Mouse (Mus musculus): ENCODE results near the gene Erc2.

Gene Erc2

GRCm38 (mm10) chr14:27622176-27622922 lies at the start of gene Erc2:
Gene Erc2 (plus strand): TSS chr14:27622428.
- peak; percentile 82 for DNase-seq (ENCODE audit: low spot score)

GRCm38 (mm10) chr14:27578443-27578842 lies 43.8 kb upstream of the Erc2 start:
- no peak for DNase-seq (ENCODE audit: low spot score)

DNA sequence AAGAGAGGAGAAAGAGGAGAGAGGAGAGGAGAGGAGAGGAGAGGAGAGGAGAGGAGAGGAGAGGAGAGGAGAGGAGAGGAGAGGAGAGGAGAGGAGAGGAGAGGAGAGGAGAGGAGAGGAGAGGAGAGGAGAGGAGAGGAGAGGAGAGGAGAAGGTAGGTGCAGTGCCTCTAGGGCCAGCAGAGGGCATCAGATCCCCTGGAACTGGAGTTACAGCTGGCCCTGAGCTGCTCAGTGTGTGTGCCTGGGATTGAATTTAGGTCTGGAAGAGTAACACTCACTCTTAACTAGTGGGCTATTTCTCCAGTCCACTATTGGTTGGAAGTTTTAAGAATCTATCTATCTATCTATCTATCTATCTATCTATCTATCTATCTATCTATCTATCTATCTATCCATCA lies 32.6 kb upstream of the Erc2 start:
- DNase-seq (ENCODE audit: low spot score): peak; percentile 35

DNA sequence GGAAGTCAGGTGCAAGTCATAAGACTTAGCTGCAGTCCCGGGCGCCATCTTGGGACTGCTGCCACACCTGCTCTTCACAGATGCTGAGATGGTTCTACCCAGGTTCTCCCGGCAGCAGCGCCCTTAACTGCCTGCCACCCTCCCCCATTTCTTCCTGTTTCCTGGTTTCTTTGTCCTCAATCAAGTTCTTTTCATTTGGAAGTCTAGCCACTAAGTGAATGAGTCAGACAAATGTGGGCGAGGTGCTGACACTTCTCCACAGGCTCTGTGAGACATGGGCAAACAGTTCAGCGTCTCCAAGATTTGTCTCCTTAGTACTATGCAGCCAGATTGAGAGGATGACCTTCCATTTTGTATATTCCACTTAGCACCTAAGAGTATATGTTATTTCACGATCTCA lies 30.1 kb upstream of the Erc2 start:
- no peak for DNase-seq (ENCODE audit: low spot score)

GRCm38 (mm10) chr14:27596265-27596664 lies 26.0 kb upstream of the Erc2 start:
- DNase-seq (ENCODE audit: low spot score): peak; percentile 67

DNA sequence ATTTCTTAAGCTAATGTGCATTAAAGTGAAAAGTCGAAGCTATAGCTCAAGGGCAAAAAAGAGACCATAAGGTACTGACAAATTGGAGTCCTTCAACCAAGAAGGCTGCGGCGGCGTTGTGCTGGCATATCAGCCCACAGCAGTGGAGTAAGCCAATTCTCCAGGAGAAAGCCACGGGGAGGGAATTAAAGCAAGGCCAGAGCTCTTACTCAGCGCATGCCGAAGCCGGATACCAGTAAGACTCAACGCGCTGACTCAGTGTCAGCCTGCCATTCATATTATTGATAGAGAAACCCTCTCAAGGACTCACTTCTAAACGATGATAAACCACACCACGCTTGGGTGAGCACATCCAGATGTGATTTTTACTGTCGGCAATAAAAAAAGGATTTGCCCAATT lies 20.1 kb upstream of the Erc2 start:
- DNase-seq (ENCODE audit: low spot score): no peak

DNA sequence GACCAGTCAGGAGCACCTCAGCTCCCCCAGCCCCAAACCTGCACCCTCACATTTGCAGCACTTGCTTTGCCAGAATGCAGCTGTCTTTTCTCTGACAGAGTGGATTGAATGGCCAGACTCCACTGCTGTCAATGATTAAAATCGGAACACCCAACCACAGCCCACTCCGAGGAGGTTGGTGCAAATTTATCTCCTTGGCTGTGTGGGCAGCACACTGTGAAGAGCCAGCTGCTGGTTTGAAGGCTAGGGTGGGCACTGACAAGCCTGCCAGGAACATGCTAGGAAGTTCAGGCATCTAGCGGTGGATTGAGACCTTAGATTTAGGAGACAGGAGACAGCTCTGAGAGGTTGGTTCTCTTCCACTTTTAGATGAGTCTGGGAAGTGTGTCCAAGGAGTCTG lies 14.8 kb upstream of the Erc2 start:
- DNase-seq (ENCODE audit: low spot score): no peak

DNA sequence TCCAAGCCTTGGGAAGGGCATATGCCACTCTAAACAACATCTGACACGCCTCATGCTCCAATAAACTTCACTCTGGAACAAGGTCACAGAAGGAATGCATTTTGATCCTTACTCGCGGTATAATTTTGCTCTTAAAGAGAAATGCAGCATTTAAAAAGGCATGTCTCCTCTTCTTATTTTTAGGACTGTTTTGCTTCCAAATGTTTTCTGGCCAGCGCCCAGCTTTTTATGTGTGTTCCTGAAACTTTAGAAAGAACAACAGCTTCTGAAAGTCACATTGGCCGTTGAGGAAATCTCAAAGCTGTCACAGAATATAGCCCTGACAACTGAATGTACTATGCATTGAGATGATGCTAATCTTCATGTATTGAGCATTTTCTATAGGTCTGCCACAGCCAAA lies 8.5 kb upstream of the Erc2 start:
- DNase-seq (ENCODE audit: low spot score): no peak

GRCm38 (mm10) chr14:27617286-27617685 lies 4.9 kb upstream of the Erc2 start:
- DNase-seq (ENCODE audit: low spot score): no peak

GRCm38 (mm10) chr14:27621576-27621975 lies 652 bp upstream of the Erc2 start:
- no peak for DNase-seq (ENCODE audit: low spot score)

DNA sequence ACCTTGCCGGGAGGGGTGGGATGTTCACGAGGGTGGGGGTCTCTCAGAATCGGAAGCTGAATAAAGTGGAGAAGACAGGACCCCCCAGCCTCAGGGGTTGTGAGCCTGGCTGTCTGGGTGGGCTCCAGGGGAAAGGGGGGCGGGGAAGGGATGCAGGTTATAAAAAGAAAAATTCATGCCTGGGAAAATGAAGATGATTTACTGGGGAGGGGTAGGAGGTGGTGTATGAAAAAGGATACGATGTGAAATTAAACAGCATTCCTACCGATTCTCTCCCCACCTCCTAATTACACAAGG lies 643 bp downstream of the Erc2 start:
- DNase-seq (ENCODE audit: low spot score): no peak

DNA sequence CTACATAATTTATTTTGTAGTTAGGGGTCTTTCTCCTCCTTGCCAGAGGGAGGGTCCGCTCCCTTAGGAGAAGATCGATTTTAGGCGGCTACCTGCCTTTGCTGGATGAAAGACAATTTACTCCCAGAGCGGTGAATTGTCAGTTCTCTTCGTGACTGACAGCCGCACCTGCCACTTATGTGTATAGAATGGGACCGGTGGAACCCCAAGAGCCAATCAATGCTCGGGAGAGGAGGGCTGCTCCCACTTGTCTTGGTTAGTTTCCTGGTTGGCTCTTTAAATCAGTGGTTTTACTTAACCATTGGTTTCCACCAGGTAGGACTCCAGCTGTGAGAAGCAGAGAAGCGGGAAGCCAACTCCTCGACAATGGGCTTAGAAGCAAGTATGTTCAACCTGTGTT lies 1.1 kb downstream of the Erc2 start:
- DNase-seq (ENCODE audit: low spot score): peak; percentile 80

GRCm38 (mm10) chr14:27628701-27629100 lies 6.5 kb downstream of the Erc2 start:
- no peak for DNase-seq (ENCODE audit: low spot score)

DNA sequence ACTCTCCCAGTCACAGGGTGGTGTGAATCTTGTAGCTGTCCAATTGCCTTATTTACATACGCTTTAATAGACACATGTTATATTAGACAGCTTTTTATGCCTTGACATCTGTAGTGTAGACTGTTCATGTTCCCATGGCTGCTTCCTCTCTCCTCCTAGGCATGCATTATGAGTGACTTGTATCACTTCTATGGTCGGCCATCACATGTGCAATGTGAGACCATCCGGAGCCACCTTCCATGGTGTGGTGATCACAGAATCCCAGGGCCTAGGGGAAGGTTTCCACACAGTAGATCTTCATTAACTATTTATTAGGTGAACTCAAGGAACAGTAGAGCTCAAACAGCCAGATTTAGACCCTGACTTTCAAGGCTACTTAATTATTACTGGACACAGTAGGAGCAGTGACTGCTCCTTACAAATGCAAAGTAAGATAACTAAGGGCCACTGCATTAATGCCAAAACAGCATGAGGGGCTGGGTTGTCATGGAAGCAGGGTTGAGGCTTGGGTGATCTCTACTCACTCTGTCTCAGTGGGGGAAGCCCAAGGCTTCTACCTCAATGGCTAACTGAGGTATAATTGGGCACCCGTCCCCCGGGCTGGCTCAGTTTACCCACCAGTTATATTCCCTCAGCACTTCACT lies 7.3 kb downstream of the Erc2 start:
- DNase-seq (ENCODE audit: low spot score): no peak

DNA sequence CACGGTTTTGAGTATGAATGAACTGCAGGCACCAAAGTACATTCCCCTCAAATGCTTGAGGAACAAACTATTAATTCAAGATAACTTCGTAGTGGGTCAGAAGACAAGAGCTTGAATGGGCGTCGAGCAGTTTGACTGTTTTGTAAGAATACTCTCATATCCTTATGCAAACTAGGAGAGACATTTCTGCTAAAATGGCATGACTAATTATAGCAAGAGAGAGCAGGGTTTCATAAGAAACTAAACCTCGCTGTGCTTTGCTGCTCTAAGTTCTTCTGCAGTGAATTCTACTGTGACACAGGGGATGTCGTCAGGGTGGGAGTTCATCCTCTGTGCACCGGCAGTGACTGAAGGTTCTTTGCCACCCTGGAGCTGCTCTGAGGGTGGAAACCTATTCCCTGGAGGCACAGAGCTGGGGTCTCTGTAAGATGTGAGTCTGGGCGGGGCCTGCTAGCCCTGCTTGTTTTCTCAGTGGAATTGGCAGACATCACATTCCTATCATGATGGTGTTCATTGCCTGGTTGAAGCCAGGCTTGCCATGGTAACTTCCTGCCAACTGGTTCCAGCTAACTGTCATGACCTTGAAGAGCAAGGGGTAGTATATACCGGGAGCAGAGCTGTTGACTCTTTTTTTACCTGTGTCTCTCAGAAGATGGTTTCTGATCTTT lies 8.9 kb downstream of the Erc2 start:
- no peak for DNase-seq (ENCODE audit: low spot score)

GRCm38 (mm10) chr14:27634761-27635160 lies 12.5 kb downstream of the Erc2 start:
- DNase-seq (ENCODE audit: low spot score): no peak

DNA sequence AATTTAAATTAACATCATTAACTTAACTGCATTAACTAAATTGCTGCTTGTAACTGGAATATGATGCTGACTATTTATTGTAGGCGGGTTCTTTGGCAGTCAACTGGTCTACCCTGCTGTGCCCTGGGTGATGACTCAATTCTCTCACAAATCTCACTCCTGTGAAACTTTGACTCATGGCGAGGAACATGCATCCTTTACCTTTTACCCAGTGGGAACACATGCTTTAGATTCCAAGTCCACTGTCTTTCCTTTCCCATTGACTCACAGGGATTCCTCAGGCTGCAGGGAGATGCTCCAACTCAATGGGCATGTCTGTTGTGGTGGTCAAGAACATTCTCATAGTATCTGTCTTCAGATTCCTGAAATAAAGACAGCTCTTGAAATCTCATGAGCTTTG lies 14.3 kb downstream of the Erc2 start:
- no peak for DNase-seq (ENCODE audit: low spot score)

DNA sequence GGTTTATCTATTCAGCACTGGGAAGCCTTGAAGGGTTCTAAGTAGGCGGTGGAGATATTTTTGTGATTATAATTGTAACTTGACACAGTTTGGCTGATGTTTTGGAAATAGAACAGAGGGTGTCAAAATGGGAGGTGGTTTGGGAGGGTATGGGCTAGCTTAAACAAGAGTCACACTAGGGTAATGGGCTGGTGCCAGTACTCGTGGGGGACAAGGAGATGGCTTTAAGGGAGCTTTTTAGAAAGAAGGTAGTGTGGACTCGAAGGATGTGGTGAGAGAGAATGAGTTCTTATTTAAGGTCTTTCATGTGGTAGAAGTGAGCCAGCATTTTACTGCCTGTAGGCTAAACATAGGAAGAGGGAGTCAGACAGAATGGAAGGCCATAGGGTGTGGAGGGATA lies 19.2 kb downstream of the Erc2 start:
- no peak for DNase-seq (ENCODE audit: low spot score)

GRCm38 (mm10) chr14:27642981-27643380 lies 20.8 kb downstream of the Erc2 start:
- no peak for DNase-seq (ENCODE audit: low spot score)

DNA sequence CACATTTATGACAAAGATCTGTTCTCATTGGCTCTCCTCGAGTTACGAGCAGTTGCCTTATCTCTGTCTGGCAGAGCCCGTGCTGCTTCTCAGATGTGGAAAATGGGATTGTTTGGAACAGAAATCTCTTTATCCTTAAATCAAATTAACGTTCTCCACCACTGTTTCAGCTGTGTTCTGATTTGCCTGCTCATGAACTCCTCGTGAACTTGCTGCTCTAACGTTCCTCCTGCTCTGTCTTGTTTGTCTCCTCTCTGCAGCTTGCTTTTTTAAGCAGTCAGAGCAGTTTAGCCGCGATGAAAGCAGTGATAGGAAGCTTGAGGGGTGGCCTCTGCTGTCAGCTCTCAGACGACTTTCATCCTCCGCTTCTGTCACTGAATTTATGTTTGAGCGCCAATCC lies 32.4 kb downstream of the Erc2 start:
- DNase-seq (ENCODE audit: low spot score): no peak

DNA sequence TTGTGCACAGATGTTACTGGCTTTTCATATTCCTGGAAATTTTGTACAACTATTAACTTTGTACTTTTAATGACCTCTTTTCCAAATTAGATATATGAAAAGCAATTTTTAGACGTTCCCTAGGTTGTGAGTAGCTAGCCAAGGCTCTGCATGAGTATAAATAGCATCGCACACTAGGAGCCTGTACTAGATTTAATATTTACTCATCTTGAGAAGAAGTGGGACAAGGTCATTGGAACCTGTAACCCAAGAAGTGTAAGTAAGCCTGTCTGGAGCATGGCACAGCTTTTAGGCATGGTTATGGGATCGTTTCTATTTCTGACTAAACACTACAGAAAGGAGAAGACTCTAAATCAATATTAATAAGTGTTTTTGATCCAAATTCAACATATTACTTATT lies 36.4 kb downstream of the Erc2 start:
- no peak for DNase-seq (ENCODE audit: low spot score)

- no peak for DNase-seq (ENCODE audit: low spot score)
Observed at GRCm38 (mm10) chr14:27661466-27661865, 39.2 kb downstream of the Erc2 start.

GRCm38 (mm10) chr14:27662251-27662650 lies 40.0 kb downstream of the Erc2 start:
- DNase-seq (ENCODE audit: low spot score): peak; percentile 43

All from layer of hippocampus, adult 11-12 months (tissue).